Mouse (Mus musculus) myocyte (in vitro differentiated cells): ENCODE data around the gene Atp1a2. TPM values are rescaled to one million over a fixed set of nuclear protein-coding genes. Genes with fewer than 3 reads are reported as not detected.

Experiments
- H3K27me3 ChIP-seq: one replicate; pipeline ENCODE4 v1.6.1; 2011; ENCODE audit not compliant: control insufficient read depth, insufficient read depth, insufficient read length
- H3K36me3 ChIP-seq: one replicate; pipeline ENCODE4 v1.6.1; 2011; ENCODE audit not compliant: control insufficient read depth, insufficient read depth
- H3K4me2 ChIP-seq: one replicate; pipeline ENCODE4 v1.6.1; 2011; ENCODE audit warnings: low read depth, control low read depth
- H3K4me3 ChIP-seq: one replicate; pipeline ENCODE4 v1.5.1; 2011; ENCODE audit warnings: mild to moderate bottlenecking, control low read depth, moderate library complexity
- H3K79me2 ChIP-seq: one replicate; pipeline ENCODE4 v1.6.1; 2011; ENCODE audit not compliant: control insufficient read depth, insufficient read depth
- H3ac ChIP-seq: one replicate; pipeline ENCODE4 v1.6.1; 2011; ENCODE audit not compliant: control insufficient read depth, insufficient read length
- CEBPB ChIP-seq: IDR thresholded peaks from 2 replicates; pipeline ENCODE4 v1.6.1; 2011; ENCODE audit warnings: mild to moderate bottlenecking, moderate library complexity; ENCODE audit not compliant: poor library complexity, insufficient read depth, severe bottlenecking
- E2F4 ChIP-seq: IDR thresholded peaks from one replicate; pipeline ENCODE4 v1.6.1; 2011; ENCODE audit warnings: mild to moderate bottlenecking, control low read depth, moderate library complexity; ENCODE audit not compliant: insufficient read depth
- MAX ChIP-seq: IDR thresholded peaks from one replicate; pipeline ENCODE4 v1.6.1; 2011; ENCODE audit warnings: low read depth, mild to moderate bottlenecking, control low read depth
- MYOD1 ChIP-seq, 3 experiments: IDR thresholded peaks; one replicate each; pipeline ENCODE4 v1.6.1; 2011; ENCODE audit warnings: control low read depth in 2 of 3, low read depth in 2 of 3, mild to moderate bottlenecking in 2 of 3, moderate library complexity in 1 of 3; ENCODE audit not compliant: insufficient read length in 2 of 3, control insufficient read depth in 1 of 3
- MYOG ChIP-seq, 3 experiments: IDR thresholded peaks; one replicate each; pipeline ENCODE4 v1.6.1; 2011; ENCODE audit warnings: control low read depth in 2 of 3, low read depth in 2 of 3, mild to moderate bottlenecking in 2 of 3; ENCODE audit not compliant: insufficient read length in 2 of 3, control insufficient read depth in 1 of 3, insufficient read depth in 1 of 3
- POLR2A ChIP-seq: IDR thresholded peaks from one replicate; pipeline ENCODE4 v1.6.1; 2011; ENCODE audit warnings: low read depth, mild to moderate bottlenecking, control low read depth, moderate library complexity; ENCODE audit not compliant: insufficient read length
- POLR2AphosphoS2 ChIP-seq: IDR thresholded peaks from one replicate; pipeline ENCODE4 v1.6.1; 2011; ENCODE audit warnings: low read depth, control low read depth; ENCODE audit not compliant: insufficient read length
- REST ChIP-seq: IDR thresholded peaks from one replicate; pipeline ENCODE4 v1.6.1; 2011; ENCODE audit warnings: mild to moderate bottlenecking, control low read depth, moderate library complexity; ENCODE audit not compliant: insufficient read depth, insufficient read length
- SRF ChIP-seq: IDR thresholded peaks from one replicate; pipeline ENCODE4 v1.6.1; 2011; ENCODE audit warnings: low read depth; ENCODE audit not compliant: control insufficient read depth, insufficient read length
- TCF12 ChIP-seq: IDR thresholded peaks from one replicate; pipeline ENCODE4 v1.6.1; 2011; ENCODE audit warnings: mild to moderate bottlenecking, control low read depth; ENCODE audit not compliant: poor library complexity, insufficient read depth, severe bottlenecking
- TCF3 ChIP-seq: IDR thresholded peaks from one replicate; pipeline ENCODE4 v1.6.1; 2011; ENCODE audit warnings: low read depth, control low read depth; ENCODE audit not compliant: insufficient read length
- USF1 ChIP-seq: IDR thresholded peaks from one replicate; pipeline ENCODE4 v1.6.1; 2011; ENCODE audit warnings: low read depth, mild to moderate bottlenecking, control low read depth, moderate library complexity
- polyA plus RNA-seq: library from polyadenylated mRNA; unstranded; fragments of >200 nt; fragmentation: generic; extraction: Trizol; gene quantifications from one replicate; pipeline ENCODE4 v1.2.1, GENCODE M21; 2012; ENCODE audit warnings: missing spikeins

Gene Atp1a2
- polyA plus RNA-seq, 1 experiment: 92.9 TPM

DNA sequence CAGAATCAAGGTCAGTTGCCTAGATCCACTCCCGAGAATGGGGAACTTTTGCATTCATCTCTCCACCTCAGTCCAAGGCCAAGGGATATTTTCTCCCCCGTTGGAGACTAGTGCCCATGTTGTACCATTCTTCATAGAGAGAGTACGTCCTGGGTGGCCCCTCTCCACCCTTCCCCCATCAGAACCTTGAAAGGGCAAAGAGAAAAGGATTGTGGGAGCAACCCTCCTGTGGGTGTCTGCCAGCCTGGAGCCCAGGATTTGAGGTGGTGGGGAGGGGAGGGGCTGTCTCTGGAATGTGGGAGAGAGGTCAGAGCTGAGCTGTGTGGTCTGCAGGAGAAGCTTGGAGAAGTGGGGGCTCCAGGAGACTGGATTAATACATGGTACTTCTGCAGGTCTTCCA is 46.0 kb upstream of the Atp1a2 start:
- no peak overlapping the region for H3K4me3 ChIP-seq
- H3K79me2 ChIP-seq: no peaks in the 10 kb centered on the region
- no peak overlapping the region for H3K4me2 ChIP-seq
- peaks cover 73% of the 10 kb centered on the region for H3K27me3 ChIP-seq
- TF ChIP-seq MYOD1 (IDR thresholded peaks at IDR 0.05; ENCODE audit: control insufficient read depth in 1 of 3, insufficient read length in 2 of 3, low read depth in 2 of 3) (no peak), TCF3 (no peak), MYOG (IDR thresholded peaks at IDR 0.05; ENCODE audit: control insufficient read depth in 1 of 3, insufficient read depth in 1 of 3, insufficient read length in 2 of 3, low read depth in 2 of 3) (no peak), USF1 (no peak), SRF (no peak), TCF12 (no peak), CEBPB (no peak), E2F4 (no peak), POLR2A (no peak), POLR2AphosphoS2 (no peak)
- no peak overlapping the region for H3ac ChIP-seq
- no peaks in the 10 kb centered on the region for H3K36me3 ChIP-seq

DNA sequence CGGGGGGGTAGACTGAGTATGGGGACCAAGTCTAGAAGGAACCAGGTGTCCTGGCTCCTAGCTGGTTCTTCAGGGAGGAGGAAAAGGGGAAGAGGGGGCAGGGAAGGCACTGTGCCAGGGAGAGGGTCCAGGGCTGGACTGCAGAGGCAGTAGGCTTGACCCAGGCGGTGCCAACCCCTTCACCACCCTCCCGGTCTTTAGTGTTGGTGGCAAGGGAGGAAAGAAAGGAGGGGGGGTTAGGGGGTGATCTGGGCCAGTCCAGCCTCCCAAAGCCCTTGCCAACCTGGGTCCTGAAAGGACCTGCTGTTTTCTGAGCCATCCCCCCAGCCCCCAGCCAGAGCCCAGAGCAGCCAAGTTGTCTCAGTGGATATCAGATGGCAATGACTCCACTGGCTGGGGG is 44.9 kb upstream of the Atp1a2 start:
- peaks cover 72% of the 10 kb centered on the region for H3K27me3 ChIP-seq
- H3K36me3 ChIP-seq: no peaks in the 10 kb centered on the region
- no peak overlapping the region for H3K4me3 ChIP-seq
- H3K79me2 ChIP-seq: no peaks in the 10 kb centered on the region
- TF ChIP-seq E2F4 (no peak), MYOD1 (IDR thresholded peaks at IDR 0.05; ENCODE audit: control insufficient read depth in 1 of 3, insufficient read length in 2 of 3, low read depth in 2 of 3) (no peak), SRF (no peak), POLR2A (no peak), MAX (no peak), USF1 (no peak)
- no peak overlapping the region for H3K4me2 ChIP-seq
- no peak overlapping the region for H3ac ChIP-seq

DNA sequence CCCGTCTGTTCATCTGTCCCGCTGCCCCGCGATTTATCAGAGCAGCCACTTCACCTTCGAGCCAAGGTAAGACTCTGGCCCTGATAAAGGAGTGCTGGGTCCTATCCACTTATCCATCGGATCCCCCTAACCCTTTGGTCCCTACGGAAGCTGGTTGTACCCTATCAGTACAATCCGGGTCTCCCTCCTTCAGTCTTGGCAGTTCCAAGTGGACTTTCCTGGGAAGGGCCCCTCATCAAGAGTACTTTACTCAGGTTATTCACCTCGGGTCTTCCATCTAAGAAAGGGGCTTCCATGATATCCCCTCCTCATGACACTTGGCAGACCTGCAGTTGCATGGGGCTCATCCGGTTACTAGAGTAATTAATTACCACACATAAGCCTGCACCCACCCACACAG is 43.5 kb upstream of the Atp1a2 start:
- no peaks in the 10 kb centered on the region for H3K36me3 ChIP-seq
- peaks cover 65% of the 10 kb centered on the region for H3K27me3 ChIP-seq
- H3K4me3 ChIP-seq: no peak overlapping the region
- H3K79me2 ChIP-seq: no peaks in the 10 kb centered on the region
- TF ChIP-seq TCF12 (no peak), E2F4 (no peak), MAX (no peak), POLR2A (no peak), USF1 (no peak), TCF3 (no peak), MYOG (IDR thresholded peaks at IDR 0.05; ENCODE audit: control insufficient read depth in 1 of 3, insufficient read depth in 1 of 3, insufficient read length in 2 of 3, low read depth in 2 of 3) (no peak), REST (no peak), MYOD1 (IDR thresholded peaks at IDR 0.05; ENCODE audit: control insufficient read depth in 1 of 3, insufficient read length in 2 of 3, low read depth in 2 of 3) (no peak), SRF (no peak), POLR2AphosphoS2 (no peak), CEBPB (no peak)
- no peak overlapping the region for H3K4me2 ChIP-seq
- H3ac ChIP-seq: no peak overlapping the region

DNA sequence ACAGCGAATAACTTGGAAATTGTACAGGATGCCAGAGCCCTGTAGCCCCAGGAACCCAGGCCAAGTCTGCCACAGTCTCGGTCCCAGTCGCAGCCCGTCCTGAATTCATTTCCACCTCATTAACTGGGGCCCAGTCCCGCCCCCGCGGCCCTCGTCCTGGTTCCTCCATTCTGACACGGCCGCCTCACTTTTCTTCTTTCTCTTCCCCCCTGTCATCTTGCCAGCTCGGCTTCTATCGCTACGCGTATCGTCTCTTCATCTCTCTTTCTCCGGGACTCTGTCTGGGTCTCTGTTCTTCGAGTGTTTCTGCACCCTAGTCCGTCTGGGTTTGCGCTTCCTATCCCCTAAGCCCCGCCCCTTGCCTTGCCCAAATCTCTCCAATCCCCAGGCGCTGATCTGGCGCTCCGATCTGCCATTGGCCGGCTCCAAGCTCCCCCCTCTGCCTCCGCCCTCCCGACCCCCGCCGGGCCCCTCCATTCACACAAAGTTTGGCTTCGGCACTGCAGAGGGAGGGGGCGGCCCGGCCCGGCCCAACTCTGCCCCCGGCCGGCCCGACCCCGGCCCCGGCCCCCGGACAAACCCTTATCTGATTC is 43.0 kb upstream of the Atp1a2 start, which contains the start of gene Kcnj10:
Gene Kcnj10 (plus strand): TSS at position 482 of the 593 bp plus-strand sequence.
- Histone ChIP-seq H3K4me3 (no peak within 1 kb of the TSS), H3K27me3 (peaks cover 65% of the 10 kb centered on the region), H3K4me2 (no peak within 1 kb of the TSS), H3K36me3 (no peaks in the 10 kb centered on the region), H3K79me2 (no peaks in the 10 kb centered on the region), H3ac (no peak within 1 kb of the TSS)
- TF ChIP-seq TCF12 (no peak), E2F4 (no peak), USF1 (no peak), CEBPB (no peak), MAX (no peak), TCF3 (no peak), POLR2A (no peak), POLR2AphosphoS2 (no peak), MYOG (IDR thresholded peaks at IDR 0.05; ENCODE audit: control insufficient read depth in 1 of 3, insufficient read depth in 1 of 3, insufficient read length in 2 of 3, low read depth in 2 of 3) (no peak), MYOD1 (IDR thresholded peaks at IDR 0.05; ENCODE audit: control insufficient read depth in 1 of 3, insufficient read length in 2 of 3, low read depth in 2 of 3) (no peak), SRF (no peak), REST (no peak)

DNA sequence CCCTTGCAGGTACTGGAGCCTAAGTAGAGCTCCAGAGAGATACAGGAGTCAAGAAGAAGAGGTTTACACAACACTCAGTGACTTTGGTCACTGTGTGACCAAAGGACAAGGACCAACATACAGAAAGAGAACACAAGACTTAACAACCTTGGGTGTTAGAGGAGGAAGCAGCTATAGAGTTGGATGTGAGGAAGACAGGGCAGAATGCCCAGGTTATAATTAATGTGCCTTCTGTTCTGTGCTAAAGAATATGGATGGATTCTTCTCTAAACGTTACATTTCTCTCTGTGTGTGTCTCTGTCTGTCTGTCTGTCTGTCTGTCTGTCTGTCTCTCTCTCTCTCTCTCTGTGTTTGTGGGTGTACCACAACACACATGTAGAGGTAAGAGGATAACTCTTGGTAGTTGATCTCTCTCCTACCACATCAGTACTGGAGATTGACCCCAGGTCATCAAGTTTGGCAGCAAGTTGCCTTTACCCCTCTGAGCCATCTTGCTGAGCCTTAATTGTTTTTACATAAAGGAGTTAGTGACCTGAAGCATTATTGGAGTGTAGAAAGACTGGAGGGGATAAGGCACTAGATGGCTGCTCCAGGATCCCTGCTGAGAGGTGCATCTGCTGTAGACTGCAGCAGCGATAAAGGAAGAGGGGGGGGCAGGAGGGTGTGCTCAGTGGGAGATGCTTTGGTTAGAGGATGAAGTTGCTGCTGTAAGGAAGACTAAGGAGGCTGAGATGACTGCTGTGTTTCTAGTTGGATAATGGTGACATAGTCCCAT is 39.7 kb upstream of the Atp1a2 start:
- H3K27me3 ChIP-seq: peaks cover 52% of the 10 kb centered on the region
- no peaks in the 10 kb centered on the region for H3K36me3 ChIP-seq
- H3K4me2 ChIP-seq: no peak overlapping the region
- H3K4me3 ChIP-seq: no peak overlapping the region
- H3K79me2 ChIP-seq: no peaks in the 10 kb centered on the region
- H3ac ChIP-seq: no peak overlapping the region
- no peak for TF ChIP-seq TCF3
